Mouse (Mus musculus) thymus, adult 2 months (tissue): ENCODE data around the gene Kcnh7.

Source experiments
- CTCF ChIP-seq: fragments of 200-500 bp; IDR thresholded peaks from 2 replicates; pipeline ENCODE4 v1.5.1; 2012; ENCODE audit warnings: mild to moderate bottlenecking, control low read depth, low read length, moderate library complexity, borderline replicate concordance; ENCODE audit not compliant: control insufficient read depth, poor library complexity, insufficient read depth; ENCODE audit errors: extremely low read depth
- POLR2A ChIP-seq: fragments of 200-500 bp; IDR thresholded peaks from 2 replicates; pipeline ENCODE4 v1.6.1; 2012; ENCODE audit warnings: mild to moderate bottlenecking, low read length, control low read depth, moderate library complexity; ENCODE audit not compliant: control insufficient read depth, poor library complexity, insufficient read depth; ENCODE audit errors: extremely low read depth

GRCm38 (mm10) chr2:62684989-62685595, 499.0 kb downstream of the Kcnh7 start:
- no peak for TF ChIP-seq POLR2A
- TF ChIP-seq CTCF = no peak
